Mouse (Mus musculus) heart, postnatal 36 days (tissue): ENCODE measurements at regions not wholly inside any gene's neighbourhood (a gene's known extent, or its start where the extent isn't known, plus 50 kb on each side); places are given as distances from the start of the nearest gene placed in this dataset.

ENCODE experiments used
- DNase-seq, 2 experiments: peaks; one replicate each; pipeline ENCODE4 v3.0.0; 2021 to 2022
- intact Hi-C: fragments of 180-260 bp; cut with DNase I; formaldehyde crosslinking; loops from one replicate; pipeline ENCODE4 v1.15.1; 2025

- intact Hi-C loops, result no loop called here
- no peak for DNase-seq
Measured at GRCm38 (mm10) chr16:97234321-97234720, 63.8 kb upstream of the Dscam start.

DNA sequence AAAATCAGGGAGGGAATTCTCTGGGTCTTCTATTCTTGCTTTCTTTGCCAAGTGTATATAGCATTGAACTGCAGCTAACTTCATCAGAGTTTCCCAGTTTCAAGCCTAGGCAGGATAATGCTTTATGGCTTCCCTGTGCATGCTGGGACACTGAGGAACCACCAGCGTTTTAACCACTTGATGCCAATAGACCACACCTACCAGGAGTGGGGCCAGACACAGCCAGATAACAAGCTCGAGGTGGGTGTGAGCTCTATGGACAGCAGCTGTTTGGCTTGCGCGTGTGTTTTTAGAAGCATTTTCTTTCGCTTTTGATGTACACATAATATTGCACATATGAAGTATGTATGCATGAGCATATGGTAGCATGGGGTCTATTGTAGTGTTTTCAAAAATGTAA is 69.1 kb upstream of the Dscam start:
- intact Hi-C loops, result no loop called here
- no peak for DNase-seq

GRCm38 (mm10) chr16:97240085-97240484 is 69.5 kb upstream of the Dscam start:
- intact Hi-C loops, result no loop called here
- no peak for DNase-seq

GRCm38 (mm10) chr16:97240859-97241360 is 70.4 kb upstream of the Dscam start:
- no peak for DNase-seq
- intact Hi-C loops, result no loop called here

GRCm38 (mm10) chr16:97241639-97242038 is 71.1 kb upstream of the Dscam start:
- intact Hi-C loops, result no loop called here
- no peak for DNase-seq

GRCm38 (mm10) chr16:97250488-97250887 is 79.9 kb upstream of the Dscam start:
- DNase-seq, result no peak

GRCm38 (mm10) chr16:97252551-97252950 is 82.0 kb upstream of the Dscam start:
- no peak for DNase-seq
- intact Hi-C loops, result no loop called here

More at GRCm38 (mm10) chr16:97250488-97250887, 79.9 kb upstream of the Dscam start:
- intact Hi-C loops, result no loop called here

- intact Hi-C loops, result no loop called here
Measured at GRCm38 (mm10) chr16:97252997-97253635, 82.6 kb upstream of the Dscam start.

GRCm38 (mm10) chr16:97258821-97259220 is 88.3 kb upstream of the Dscam start:
- no peak for DNase-seq
- intact Hi-C loops, result no loop called here

More at GRCm38 (mm10) chr16:97252997-97253635, 82.6 kb upstream of the Dscam start:
- no peak for DNase-seq

GRCm38 (mm10) chr16:97263451-97263850 is 92.9 kb upstream of the Dscam start:
- no peak for DNase-seq
- intact Hi-C loops, result no loop called here

- DNase-seq, result no peak
- intact Hi-C loops, result no loop called here
Measured at GRCm38 (mm10) chr16:97270417-97271133, 86.0 kb upstream of the Bace2 start.

DNA sequence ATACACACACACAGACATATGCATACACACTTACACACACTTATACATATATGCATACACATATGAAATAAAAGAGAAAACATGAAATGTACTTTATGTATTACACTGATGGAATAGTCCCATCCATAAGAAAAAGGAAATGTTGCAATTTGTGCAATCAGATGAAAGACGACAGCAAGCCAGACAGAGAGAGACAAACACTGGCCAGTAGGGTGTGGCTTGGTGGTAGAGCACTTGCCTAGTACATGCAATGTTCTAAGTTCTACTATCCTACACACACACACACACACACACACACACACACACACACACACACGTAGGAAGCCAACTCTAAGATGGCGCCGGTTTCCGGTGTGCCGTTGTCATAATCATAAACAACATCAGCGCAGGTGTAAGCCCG is 85.3 kb upstream of the Bace2 start:
- no peak for DNase-seq
- intact Hi-C loops, result no loop called here

DNA sequence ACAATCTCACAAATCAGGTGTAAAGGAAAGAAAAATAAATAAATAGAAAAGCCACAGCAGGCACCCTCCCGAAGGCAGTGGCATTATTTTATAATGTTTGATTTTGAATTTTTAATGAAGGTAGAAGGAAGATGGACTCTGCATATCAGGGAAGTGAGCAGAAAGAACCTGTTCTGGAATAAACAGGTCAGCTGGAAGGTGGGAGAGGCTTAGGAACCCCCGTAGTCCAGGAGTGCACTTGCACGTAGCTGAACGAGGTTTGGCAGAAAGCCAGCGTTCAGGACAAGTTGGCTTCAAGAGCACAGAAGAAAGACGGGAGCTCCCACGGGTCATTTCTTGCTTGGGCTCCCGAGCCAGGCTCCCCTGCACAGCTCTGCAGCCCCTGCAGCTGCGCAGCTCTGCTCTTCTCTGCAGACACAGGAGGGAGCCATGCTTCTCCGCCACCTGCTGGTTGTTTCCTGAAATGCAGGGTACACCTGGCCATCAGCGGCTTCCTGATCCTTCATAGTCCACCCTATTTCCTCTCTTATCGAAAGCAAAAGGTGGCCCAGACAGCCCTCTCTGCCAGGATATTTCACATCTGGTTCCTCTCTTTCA is 84.4 kb upstream of the Bace2 start:
- intact Hi-C loops, result loop anchor here (1.0 to 2.0 kb wide), 2 partner anchors 376 to 419 kb away; no protein-coding TSS in a partner anchor
- peak; percentile 54 to 78 for DNase-seq

GRCm38 (mm10) chr16:97278913-97279312 is 77.6 kb upstream of the Bace2 start:
- intact Hi-C loops, result no loop called here
- no peak for DNase-seq

DNA sequence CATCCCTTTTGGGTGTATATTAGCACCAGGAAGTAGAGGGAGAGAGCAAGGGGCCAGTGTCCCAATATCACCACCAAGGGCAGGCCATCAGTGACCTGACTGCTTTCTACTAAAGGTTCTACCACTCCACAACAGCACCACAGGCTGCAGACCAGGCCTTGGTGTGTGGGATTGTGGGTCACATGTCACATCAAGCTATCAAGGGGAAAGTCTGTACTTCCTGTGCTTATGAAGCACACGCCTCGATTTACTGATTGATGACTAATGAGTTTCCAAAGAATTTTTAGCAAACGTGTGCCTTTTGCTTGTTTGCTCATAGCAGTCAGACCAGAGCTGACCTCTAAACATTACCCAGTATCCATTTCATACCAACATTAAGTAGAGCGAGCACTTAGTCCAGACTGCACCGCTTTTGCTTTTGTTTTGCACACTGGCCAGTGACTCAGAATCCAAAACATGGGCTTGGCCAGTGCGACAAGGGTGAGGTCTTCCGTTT is 74.9 kb upstream of the Bace2 start:
- intact Hi-C loops, result no loop called here
- no peak for DNase-seq

DNA sequence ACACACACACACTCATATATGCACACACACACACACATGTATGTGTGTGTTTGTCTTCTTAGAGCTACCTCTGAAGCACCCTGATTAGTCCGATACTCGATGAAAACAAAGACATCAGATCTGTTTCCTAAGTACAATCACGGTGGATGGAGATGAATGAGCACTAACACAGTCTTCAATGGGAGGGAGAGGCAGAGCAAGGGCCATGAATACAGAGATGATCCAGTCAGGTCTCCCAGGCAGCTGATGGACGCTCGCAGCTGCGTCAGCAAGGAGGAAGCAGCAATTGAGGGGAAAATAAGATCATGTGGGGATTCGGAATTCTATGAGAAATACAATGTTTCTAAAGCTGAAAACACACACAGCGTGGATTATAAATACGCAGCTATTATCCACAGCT is 73.6 kb upstream of the Bace2 start:
- DNase-seq, result no peak
- intact Hi-C loops, result no loop called here

DNA sequence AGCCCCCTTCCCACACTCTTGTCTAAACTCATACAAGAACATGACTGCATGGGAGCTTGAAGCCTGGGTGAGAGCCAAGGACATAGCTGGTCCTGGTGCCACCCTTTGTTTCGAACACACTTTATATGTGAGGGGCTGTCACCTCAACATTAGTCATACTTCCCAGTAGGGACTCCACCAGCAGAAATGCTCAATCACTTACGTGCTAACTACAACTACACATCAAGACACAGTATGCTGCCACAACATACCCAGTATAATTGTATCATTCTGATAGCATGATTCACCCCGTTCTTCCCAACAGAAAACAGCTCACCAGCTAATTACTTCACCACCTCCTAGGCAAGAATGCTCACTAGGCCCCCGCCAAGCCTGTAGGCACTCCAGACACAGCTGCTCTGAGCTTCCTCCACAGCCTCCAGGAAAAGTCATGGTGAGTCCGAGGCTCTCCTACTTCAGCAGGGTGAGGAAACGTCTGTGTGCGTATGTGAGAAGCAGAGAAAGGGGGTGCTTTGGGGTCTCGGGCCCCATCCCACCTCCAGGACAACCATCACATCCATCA is 70.6 kb upstream of the Bace2 start:
- no peak for DNase-seq
- intact Hi-C loops, result no loop called here

GRCm38 (mm10) chr16:97286717-97287116 is 69.8 kb upstream of the Bace2 start:
- DNase-seq, result no peak
- intact Hi-C loops, result no loop called here

GRCm38 (mm10) chr16:97288634-97289033 is 67.9 kb upstream of the Bace2 start:
- DNase-seq, result peak; percentile 15 to 25
- intact Hi-C loops, result no loop called here

DNA sequence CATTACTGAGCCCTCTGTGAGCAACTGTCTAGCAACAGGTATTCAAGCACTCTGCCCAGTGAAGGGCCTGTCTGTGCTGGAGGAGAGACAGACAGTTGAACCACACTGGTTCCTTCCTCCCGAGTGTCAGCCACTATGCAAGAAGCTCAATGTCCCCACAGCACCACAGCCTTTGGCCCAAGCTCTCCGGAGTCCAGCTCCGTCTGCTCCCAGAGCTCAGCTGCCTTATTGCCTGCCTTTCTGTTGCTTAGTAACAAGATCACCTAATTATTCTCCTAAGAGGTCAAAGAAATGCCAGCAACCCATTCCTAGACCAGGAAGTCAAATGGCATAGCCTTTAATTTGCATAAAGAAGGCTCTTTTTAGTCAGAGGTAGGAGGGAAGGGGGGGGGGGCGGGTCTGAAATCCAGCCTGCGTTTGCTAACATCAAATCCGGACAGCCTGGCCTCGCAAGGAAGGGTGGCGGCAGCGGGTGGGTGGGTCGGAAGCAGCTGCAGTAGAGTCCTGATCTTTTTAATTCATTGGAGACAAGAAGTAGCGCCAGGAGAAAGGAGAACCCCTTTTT is 64.0 kb upstream of the Bace2 start:
- DNase-seq, result no peak
- intact Hi-C loops, result loop anchor here (1.0 kb wide), 2 partner anchors 396 to 608 kb away; no protein-coding TSS in a partner anchor

DNA sequence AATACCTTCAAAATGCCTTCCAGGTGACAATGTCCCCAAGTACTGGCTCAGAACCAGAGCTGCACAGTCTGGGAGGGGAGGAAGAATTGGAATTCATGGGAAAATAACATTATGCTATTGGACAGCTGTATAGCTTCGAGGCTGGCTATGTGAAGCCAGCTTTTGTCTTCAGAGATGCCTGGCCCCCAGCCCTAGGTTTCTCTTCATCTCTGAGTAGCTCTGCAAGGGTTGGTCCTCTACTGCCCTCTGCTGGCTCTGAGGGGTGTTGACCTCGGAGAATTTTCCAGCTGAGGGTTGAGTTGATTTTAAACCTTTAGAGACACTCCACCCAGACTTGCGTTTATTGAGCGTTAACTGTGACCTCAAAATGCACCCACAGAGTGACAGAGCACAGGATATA is 63.3 kb upstream of the Bace2 start:
- peak; percentile 65 to 74 for DNase-seq
- intact Hi-C loops, result loop anchor here (1.0 kb wide), 2 partner anchors 397 to 609 kb away; no protein-coding TSS in a partner anchor
